Mouse (Mus musculus): ENCODE results near the gene Surf2.

- no peak for TF ChIP-seq CTCF (conservative IDR thresholded peaks at IDR 0.05; ENCODE audit: low read length)
- TF ChIP-seq POU5F1 (IDR thresholded peaks at IDR 0.05; ENCODE audit: borderline replicate concordance, low read length) = no peak
These were observed 20.3 kb upstream of the Surf2 start for GRCm38 (mm10) chr2:26895898-26896297.

All from E14TG2a.4 (cell line).